Mouse (Mus musculus): Measurements from ENCODE around the gene Slc24a2.
A peak's percentile ranks its signal among the peaks of the same experiment; 100 is the strongest.

Slc24a2 gene

DNA sequence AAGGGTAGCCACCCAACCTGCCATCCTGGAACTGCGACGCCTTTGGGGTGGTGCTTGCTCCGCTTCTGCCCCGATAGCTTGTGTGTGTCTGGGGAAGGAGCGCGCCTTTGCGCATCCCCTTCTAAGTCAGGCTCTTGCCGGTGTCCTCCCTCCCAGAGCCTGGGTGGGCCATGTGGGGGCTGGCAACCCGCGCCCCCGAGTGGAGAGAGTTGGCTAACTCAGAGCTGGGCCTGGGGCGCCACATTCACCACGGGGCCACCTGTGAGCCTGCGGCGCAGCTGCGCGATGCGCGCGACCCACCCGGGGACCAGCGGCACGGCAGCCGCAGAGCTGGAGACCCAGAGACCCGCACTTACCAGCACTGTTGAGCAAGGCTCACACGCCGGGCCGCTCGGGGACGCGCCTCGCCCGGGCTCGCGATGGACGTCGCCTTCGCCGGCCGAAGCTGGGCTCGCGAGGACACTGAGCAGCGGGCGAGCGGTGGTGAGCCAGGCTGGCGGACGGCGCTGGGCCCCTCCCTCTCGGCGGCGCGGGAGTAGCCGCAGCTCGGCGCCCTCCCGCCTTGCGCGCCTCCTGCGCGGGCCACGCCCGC is at the start of gene Slc24a2:
Slc24a2 (minus strand) TSS at position 518 of the 592 bp plus-strand sequence.
- DNase-seq, result peak; percentile 34

DNA sequence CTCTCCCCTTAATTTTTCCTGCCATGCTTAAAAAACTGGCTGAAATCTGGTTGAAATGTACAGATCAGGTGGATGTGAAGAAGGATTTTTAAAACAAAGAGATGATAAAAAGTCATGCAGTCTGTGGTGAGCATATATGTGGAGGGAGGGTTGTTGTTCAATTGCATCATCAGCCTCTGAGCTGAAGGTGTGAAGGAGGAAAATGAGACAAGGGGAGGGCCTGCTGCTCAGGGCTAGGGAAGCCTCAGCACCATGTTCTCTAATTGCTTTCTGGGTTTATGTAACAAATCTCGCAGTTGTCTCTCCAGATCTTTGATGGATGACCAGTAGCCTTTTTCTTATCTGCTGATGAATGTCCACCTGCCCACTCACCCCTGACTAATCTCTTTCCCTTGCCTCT is 44.5 kb upstream of the Slc24a2 start:
- no peak for DNase-seq

DNA sequence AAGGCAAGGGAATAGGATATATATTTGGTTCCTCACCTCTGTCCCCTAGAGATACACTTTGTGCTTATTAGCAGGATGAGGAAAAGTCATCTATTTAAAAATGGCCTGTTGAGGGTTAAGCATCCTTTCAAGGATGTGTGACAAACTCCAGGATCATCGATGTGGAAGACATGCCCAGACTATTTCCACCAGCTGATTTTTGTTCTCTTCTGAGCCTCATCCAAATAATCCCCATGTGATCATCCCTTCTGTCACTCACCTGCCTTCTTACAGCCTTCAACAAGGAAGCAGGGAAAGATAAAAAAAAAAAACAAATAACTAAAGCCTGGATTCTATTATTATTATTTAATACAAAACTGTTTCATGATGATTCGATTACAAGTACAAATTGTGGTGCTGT is 44.0 kb upstream of the Slc24a2 start:
- no peak for DNase-seq

DNA sequence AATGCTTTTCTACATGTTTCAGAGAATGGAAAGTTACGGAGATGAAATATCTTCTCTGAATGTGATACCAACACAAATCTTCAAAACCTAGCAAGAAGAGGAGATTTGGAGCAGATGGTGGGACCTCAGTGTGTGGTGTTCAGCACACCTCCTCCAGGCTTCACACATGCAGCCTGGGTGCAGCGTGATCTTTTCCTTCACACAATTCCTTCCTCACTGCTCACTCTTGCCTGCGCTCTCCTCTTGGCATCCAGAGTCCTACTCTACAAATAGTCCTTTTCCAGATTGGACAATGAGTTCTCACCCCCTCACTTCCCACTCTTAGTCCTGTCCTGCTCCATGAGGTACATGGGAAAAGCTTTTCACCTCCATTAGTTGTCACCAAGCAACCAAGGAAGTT is 43.2 kb upstream of the Slc24a2 start:
- no peak for DNase-seq

DNA sequence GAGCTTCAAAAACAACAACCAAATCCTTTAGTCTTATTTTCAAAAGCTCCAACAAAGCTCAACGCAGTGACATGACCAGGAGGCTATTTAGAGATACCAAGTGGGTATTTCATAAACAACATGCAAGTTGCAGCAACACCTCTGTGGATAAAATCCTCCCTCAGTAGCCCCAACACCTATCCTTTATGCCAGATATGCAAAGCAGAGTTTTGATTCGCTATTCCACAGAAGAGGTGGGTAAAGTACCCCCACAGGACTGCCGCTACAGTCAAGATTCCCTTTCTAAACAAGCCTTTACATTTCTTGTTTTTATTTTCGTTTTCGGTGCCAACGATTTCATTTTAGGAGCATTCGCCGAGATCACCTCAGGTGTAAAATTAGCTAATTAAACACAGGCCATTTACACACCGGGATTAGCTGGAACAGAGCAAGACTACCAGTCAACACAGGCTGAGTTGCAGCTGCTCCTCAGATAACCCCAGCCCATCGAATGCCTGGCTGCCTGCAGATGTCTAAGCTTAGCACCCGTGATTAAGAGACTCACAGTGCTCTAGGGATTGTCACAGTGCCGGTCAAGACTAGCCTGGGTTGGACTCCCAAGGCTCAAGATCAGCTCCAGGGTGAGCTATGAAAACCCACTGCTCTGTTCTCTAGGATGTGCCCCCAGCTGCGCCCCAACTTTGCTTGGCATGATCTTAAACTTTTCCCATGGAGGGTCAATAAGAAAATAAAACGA is 885 bp downstream of the Slc24a2 start:
- DNase-seq, result no peak

DNA sequence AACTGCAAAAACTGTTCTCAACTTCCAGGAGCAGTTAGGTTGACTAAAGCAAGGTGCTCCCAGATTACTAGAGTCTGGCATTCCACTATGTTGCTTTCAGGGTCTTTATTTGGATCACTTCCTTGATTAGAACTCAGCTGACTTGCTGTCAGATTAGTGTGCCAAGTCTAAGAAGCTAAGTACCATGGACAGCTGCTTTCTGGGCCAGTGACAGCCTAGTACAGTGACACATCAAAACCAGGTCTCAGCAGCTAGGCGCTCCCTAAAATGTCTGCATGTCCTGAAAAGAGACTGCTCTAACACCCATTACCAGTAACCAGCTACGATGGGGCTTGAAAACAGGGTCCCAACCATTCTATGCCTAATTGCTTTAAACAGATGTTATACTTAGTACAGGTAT is 8.7 kb downstream of the Slc24a2 start:
- no peak for DNase-seq

DNA sequence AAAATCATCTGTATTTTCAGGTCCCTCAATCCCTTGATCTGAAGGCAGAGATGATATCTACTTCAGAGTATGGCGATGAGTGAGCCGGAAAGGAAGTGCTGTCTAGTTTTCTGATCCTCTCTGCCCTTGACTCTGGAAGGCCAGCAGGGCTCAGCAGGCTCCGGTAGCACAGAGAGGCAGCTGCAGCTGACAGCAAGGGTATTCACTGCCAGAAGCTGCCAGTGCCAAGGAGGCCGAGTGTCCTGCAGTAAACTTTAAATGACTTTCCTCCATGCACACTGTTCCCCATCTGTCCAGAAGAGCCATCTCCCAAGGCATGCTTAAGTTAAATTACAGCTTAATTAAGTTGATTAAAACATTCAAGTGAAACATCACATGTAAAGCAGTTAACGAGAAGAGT is 12.1 kb downstream of the Slc24a2 start:
- no peak for DNase-seq

DNA sequence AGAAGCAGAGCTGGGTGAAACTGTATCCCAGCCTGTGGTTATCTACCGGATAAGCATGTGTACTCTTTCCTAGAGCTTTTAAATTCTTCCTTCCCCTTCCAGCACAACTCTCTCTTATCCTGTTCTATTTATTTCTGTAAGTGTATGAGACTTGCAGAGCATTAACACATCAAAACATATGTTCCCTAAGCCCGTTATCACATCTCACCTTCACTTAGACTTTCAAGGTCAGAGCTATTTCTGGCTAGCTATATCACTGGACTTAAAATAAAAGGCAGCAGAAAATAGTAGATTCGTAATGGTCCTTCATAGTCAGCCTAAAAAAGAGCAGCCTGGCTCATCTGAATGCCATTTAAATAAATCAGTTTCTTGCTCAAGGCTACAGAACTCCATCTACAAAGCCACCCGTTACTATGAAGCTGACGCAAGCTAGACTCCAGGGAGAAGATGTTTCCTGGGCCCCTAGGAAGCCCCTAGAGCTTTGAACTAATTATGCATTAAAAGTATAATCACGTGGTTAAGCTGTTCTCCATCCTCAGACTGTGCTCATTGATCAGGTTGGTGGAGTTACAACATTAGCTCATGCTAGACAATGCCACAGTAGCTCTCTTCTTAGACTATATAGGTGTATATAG is 18.8 kb downstream of the Slc24a2 start:
- no peak for DNase-seq

DNA sequence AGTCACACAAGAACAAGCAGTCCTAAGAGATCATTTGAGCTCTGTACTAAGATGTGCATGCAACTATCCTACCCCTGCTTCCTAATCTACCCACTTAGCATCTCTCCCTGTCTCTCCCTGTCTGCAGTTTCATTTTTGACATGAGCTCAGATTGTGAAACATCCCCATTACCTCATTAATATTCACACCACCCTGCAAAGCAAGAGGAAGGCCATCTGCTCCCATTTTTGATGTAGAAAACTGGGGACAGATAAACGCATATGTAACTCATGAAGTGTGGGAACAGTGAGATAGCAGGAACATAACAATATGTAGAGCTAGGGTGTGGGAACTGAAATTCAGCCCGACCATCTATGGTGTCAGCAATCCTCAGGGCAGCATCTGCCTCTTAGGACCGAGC is 19.7 kb downstream of the Slc24a2 start:
- no peak for DNase-seq

DNA sequence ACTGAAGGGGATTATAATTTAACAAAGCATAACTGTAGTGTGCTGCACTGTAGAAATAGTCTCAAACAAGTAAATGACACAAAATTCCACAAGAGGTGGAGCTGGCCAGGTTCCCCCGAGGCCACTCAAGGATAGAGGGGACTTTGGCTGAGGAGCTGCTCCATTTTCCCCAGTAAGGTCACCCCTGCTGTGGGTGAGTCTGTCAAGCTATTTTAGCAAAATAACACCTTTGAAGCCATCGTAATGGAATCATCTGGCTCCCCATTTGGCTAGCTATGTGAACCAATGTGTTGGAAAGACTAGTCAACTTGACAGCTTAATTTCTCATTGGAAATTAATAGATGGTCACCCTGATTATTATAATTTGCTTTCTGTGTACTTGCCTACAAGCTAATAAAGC is 28.2 kb downstream of the Slc24a2 start:
- DNase-seq, result peak; percentile 18

DNA sequence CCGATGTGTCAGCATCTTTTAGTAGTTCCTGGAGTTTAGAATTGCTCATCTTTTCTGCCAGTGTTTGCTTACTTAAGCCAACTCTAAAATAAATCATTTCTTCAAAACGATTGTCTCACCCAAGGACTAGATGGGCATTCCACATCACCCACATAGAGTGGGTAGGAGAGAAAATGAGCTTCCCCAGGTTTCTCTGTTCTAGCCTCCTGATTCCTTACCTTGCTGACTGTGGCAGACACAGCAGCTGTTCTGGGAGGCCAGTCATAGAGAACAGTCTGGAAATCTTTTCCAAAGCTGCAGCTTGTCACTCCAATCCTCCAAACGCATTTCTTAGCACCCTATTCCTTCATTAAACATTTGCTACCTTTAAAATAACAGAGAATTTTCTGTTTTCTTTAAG is 29.0 kb downstream of the Slc24a2 start:
- DNase-seq, result no peak

DNA sequence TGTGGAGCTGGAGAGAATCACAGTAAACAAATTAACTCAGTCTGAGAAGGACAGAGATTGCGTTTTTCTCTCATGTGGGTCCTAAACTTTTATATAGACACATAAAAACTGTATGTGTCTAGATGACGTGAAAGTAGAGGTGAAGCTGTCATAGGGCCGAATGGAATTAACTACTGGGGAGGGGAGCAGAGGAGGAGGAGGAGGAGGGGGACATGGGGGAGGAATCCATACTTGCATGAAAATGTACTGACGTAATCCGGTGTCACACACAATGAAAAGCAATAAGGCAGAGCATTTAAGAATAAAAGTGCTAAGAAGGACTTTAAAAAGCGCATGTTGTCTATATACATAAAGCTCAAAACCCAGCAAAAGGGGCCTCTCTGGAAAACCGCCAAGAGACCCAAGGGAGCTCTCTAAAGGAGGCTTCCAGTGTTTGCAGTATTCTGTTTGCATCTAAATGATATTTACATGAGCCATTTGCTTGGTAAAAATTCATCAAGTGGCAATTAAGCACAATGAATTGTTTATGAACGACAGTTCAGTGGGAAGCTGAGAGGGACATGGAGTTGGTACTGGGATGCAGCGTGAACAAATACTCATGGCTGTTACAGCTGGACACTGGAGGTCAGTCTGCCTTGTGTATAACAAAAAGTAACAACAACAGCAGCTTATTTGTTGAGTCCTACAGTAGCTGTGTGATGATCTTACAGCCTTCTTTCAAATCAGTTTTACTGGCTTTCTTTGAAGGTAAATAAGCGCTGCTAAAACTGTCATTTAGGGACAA is 45.9 kb downstream of the Slc24a2 start:
- no peak for DNase-seq

DNA sequence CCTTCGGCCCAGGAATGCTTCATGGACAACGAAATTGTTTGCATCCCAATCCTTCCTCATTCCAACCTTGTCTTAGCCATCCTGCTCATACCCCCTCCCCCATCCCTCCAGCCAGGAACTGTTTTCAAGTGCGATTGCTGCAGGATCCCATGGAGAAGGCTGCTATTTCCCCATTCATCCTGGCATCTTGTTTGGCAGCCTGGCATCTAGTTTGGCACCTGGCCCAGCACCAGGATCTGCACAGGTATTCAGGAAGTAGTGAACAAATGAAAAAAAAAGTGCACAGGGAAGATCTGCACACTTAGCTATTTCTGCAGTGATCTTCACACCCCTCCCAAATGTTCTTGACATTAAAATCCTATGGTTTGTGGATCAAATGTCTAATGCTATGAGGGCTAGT is 53.2 kb downstream of the Slc24a2 start:
- no peak for DNase-seq

DNA sequence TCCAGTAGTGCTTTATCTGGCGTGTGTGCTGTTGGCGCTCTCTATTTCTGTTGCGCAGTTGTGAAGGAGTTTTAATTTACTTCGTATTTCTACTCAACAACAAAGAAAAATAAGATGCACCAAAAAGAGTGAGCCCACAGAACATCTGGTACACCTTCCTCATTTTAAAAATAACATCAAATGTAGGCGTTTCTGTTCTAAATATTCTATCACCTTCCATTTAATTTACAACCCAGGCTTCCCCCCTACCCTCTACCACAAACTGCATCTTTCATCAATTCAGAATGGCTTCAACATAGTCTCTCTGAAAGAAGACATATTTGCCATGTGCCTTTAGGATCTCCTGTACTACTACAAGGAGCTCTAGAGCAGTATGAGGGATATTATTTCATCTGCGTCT is 66.3 kb downstream of the Slc24a2 start:
- DNase-seq, result no peak

DNA sequence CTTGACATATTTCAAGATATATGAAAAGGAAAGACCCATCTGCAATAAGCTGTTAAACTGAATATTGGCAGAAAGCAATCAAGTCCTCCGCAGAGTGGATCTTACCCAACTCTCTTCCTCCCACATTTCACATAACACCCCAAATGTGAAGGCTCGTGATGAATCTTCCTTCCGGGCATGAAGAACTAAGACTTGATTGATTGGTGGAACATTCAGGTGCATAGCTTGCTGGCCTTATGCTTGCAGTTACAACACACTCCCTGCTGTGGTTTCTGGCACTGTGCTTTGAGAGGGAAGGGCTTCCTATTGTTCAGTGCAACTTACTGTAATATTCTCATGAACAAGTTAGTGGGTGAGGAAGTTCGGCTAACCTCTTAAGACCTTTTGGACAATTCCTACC is 72.2 kb downstream of the Slc24a2 start:
- DNase-seq, result no peak

DNA sequence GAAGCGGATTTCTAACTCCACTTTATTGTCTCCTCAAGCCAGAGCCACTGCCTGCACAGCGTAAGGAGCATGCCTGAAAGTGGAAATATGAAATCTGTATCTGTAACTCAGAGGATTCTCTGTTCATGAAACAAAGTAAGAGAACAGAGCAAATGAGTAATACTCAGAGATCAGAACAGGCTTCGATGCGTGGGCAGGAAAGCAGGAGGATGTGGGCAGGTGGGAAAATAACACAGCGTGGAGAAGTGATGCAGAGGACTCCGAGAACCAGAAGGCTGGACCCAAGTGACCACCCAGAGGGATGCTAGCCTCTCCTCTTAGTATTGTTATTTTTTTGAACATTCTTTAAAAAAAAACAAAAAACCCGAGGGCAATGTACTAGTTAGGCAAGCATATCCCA is 78.3 kb downstream of the Slc24a2 start:
- no peak for DNase-seq

DNA sequence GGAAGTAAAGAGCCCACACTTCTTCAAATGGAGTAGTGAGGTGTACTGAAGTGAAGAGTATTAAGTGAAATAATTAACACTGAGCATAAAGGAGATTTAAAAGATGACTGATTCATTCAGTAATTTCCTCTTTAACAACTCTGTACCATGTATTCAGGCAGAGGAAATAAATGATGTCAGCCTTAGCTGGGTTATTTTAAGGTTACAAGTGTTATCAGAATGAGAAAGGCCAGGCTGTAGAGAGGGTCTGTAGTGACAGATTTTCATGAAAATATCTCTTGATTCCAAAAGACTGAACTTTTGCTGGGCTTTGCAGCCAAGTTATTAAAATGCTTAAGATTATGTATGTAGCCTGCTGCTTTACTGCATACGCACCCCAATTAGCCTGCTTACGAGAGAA is 80.7 kb downstream of the Slc24a2 start:
- no peak for DNase-seq

DNA sequence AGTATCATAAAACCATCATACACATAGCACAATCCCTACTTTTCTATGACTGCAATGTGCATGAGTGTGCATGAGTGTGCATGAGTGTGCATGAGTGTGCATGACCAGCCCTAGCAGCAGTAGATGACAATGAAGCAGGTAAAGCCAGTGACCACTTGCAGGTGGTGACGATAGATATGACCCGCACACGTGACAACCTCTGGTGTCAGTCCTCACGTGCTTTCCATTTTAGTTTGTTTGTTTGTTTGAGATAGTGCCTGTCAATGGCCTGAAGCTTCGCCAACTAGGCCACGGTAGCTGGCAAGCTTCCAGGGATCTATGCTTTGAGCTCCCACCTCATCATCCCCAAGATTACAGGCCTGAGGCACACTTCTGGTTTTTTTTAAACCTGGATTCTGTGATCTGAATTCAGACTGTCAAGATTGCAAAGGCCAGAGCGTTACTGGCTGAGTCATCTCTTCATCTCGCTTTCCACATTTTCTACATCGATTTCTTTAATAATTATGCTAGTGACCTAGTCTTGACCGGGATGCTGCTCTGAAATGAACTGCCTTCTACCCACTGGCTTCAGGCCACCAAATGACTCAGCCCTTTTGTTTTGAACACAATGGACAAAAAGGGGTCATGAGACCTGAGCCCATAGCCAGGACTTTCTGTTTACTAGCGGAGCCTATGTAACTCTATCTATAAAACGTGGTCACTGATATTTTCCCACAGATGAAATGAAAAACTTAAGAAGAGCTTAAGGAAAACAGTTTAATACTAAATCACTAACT is 88.5 kb downstream of the Slc24a2 start:
- no peak for DNase-seq

DNA sequence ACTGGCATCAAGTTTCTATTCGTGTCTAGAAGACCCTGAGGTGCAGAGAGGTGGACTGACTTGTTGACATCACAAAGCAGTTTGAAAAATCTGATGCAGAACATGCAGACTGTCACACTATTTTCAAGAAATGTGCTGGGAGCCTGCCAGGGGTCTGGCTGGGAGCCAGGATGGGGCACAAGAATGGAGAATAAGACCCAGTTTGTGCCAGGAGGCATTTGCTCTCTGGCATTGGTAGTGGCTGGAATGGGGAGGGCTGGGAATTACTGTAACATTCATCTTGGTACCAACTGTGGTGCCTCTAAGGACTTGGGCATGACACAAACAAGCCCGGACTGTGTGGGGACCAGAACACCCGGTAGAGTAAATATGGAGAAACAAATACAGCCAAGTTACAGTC is 89.4 kb downstream of the Slc24a2 start:
- DNase-seq, result peak; percentile 16

DNA sequence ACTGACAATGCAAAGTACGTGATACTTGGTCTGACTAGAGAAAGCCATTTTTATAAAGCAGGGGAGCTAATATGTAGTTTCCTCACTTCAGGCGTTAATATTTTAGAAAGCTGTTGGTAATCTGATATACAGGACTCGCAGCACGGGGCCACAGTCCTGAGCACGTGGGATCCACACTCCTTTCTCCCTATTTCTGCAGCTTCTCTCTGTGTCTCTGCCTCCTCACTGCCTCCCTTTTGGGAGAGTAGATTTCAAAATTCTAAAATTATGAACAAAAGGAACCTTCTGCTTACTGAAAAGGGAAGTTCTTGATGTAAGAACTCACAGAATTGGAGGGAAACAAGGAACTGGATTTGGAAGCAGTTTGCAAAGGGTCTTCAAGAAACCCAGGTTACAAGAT is 97.8 kb downstream of the Slc24a2 start:
- no peak for DNase-seq

DNA sequence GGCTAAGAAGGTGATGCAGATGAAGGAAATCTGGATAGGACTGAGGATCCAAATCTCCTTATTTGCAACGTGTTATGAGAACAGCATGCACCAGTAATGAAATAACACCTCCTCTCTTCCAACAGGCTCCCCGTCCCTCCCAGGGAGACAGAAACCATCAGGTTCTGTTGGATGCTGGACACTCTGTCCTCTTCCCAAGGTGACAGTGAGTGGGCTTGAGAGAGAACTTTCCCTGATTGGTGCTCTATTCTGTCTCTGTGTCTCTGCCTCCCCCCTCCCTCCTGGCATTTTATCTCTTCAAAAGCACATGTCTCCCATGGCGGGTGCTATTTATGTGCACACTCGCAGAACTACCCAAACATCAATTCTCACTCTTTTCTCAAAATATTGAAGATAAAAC is 103.5 kb downstream of the Slc24a2 start:
- DNase-seq, result no peak

DNA sequence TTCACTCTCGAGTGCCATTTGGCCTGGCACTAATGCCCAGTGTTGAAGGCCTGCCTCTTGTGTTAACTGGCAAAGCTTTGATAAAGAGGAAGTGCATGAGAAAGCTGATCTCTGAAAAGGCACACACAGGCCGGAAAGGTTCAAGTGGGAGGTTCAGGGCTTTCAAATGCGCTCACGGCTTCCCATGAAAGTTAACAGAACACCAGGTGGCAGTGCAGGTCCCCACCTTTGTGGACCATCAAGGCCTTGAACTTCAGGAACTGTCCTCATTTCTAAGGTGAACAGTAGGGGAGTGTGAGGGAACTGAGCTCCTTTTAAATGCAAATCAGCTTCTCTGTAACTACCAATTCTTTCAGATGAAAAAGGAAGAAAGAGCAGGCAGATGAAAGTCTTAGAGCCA is 110.5 kb downstream of the Slc24a2 start:
- DNase-seq, result no peak

DNA sequence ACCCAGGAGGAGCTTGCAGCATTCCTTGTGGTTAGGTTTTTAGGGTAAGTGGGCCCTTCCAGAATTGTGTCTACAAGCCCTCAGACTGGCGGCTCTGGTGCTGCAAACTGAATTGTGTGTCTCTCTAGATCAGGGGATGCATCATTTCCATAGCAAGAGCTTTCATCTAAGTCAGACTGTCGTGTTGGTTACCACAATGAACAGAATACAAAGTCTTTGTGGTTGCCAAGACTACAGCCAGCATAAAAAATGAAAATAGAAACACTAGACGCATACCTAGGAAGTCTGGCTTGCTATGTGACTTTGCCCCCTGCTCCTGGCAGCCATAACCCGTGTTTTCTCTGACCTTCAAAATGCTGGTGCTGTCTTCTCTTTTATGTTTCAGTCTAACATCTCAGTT is 114.6 kb downstream of the Slc24a2 start:
- DNase-seq, result no peak

Data from cerebellum, adult 11 months (tissue).